Mouse (Mus musculus): Measurements from ENCODE around the gene Pik3c2g.

Gene Pik3c2g

GRCm38 (mm10) chr6:139735708-139736626 lies 148.9 kb downstream of the Pik3c2g start:
- no peak for DNase-seq (ENCODE audit: low spot score)

- no peak for DNase-seq (ENCODE audit: low spot score)
These were observed 151.3 kb downstream of the Pik3c2g start for GRCm38 (mm10) chr6:139738350-139738749.

GRCm38 (mm10) chr6:139742693-139743432 lies 155.8 kb downstream of the Pik3c2g start:
- no peak for DNase-seq (ENCODE audit: low spot score)

- no peak for DNase-seq (ENCODE audit: low spot score)
These were observed 159.9 kb downstream of the Pik3c2g start for GRCm38 (mm10) chr6:139746758-139747479.

GRCm38 (mm10) chr6:139748091-139748771 lies 161.2 kb downstream of the Pik3c2g start:
- DNase-seq (ENCODE audit: low spot score): no peak

- no peak for DNase-seq (ENCODE audit: low spot score)
These were observed 163.6 kb downstream of the Pik3c2g start for GRCm38 (mm10) chr6:139750599-139750998.

GRCm38 (mm10) chr6:139751022-139751421 lies 164.0 kb downstream of the Pik3c2g start:
- no peak for DNase-seq (ENCODE audit: low spot score)

GRCm38 (mm10) chr6:139757876-139758275 lies 170.9 kb downstream of the Pik3c2g start:
- no peak for DNase-seq (ENCODE audit: low spot score)

GRCm38 (mm10) chr6:139760978-139761377 lies 174.0 kb downstream of the Pik3c2g start:
- DNase-seq (ENCODE audit: low spot score): no peak

GRCm38 (mm10) chr6:139764398-139764797 lies 177.4 kb downstream of the Pik3c2g start:
- DNase-seq (ENCODE audit: low spot score): no peak

- no peak for DNase-seq (ENCODE audit: low spot score)
These were observed 182.9 kb downstream of the Pik3c2g start for GRCm38 (mm10) chr6:139769744-139770473.

- no peak for DNase-seq (ENCODE audit: low spot score)
These were observed 183.5 kb downstream of the Pik3c2g start for GRCm38 (mm10) chr6:139770535-139770934.

- DNase-seq (ENCODE audit: low spot score): no peak
These were observed 190.7 kb downstream of the Pik3c2g start for GRCm38 (mm10) chr6:139777576-139778282.

GRCm38 (mm10) chr6:139780028-139780427 lies 193.0 kb downstream of the Pik3c2g start:
- DNase-seq (ENCODE audit: low spot score): no peak

GRCm38 (mm10) chr6:139789479-139789878 lies 202.5 kb downstream of the Pik3c2g start:
- DNase-seq (ENCODE audit: low spot score): no peak

- no peak for DNase-seq (ENCODE audit: low spot score)
These were observed 212.7 kb downstream of the Pik3c2g start for GRCm38 (mm10) chr6:139799541-139800226.

- DNase-seq (ENCODE audit: low spot score): no peak
These were observed 234.9 kb downstream of the Pik3c2g start for GRCm38 (mm10) chr6:139821916-139822315.

GRCm38 (mm10) chr6:139838239-139838638 lies 251.2 kb downstream of the Pik3c2g start:
- no peak for DNase-seq (ENCODE audit: low spot score)

GRCm38 (mm10) chr6:139838713-139839112 lies 251.7 kb downstream of the Pik3c2g start:
- DNase-seq (ENCODE audit: low spot score): no peak

- DNase-seq (ENCODE audit: low spot score): no peak
These were observed 252.9 kb downstream of the Pik3c2g start for GRCm38 (mm10) chr6:139839907-139840306.
